ENCODE assay signal across 11 mouse cellular contexts in genomic region chr3:97690590-97690989, GRCm38 (mm10). TPM values are rescaled to one million over a fixed set of nuclear protein-coding genes. Genes with fewer than 3 reads are reported as not detected.
DNase-seq lines count a peak whose midpoint lies in the region; ATAC-seq and TF ChIP-seq lines count a peak whose summit lies in the region.
"Had no signal": no experiment of that assay in that cellular context is flagged by ENCODE, and none has a peak within 500 bp of the region (broad histone marks: within the 10 kb centered on the region; RNA-seq: fewer than 3 reads in every experiment).

No protein-coding gene starts in this region.

- no peaks in the 10 kb centered on the region for H3K36me3 ChIP-seq in lung, embryonic 14.5 days (ENCODE audit: insufficient read depth)
- no peaks in the 10 kb centered on the region for H3K36me3 ChIP-seq in embryonic facial prominence, embryonic 10.5 days (replicated peaks)
- no peaks in the 10 kb centered on the region for H3K36me3 ChIP-seq in stomach, postnatal 0 days (ENCODE audit: control insufficient read depth, insufficient read depth, low read length)
- H3K36me3 ChIP-seq: limb, embryonic 13.5 days had no signal

- no peak for DNase-seq in lung, embryonic 14.5 days
- DNase-seq in lung, postnatal 4 days: no peak
- peak; percentile 28 for DNase-seq in embryonic facial prominence, embryonic 10.5 days (ENCODE audit: low spot score)
- peak; percentile 41 to 58 for DNase-seq in kidney, adult 8-10 months
- no peak for DNase-seq in stomach, postnatal 0 days (ENCODE audit: low spot score)
- DNase-seq in urinary bladder, postnatal 4 days (ENCODE audit: low spot score in 2 of 2): no peak
- DNase-seq in frontal cortex, adult 2 months (ENCODE audit: extremely low spot score in 1 of 2, low spot score in 1 of 2): no peak
- DNase-seq: heart, postnatal 4 days had no signal

- H3K9ac ChIP-seq in lung, embryonic 14.5 days: no peak overlapping the region
- no peak overlapping the region for H3K9ac ChIP-seq in stomach, postnatal 0 days (ENCODE audit: low read length)
- H3K9ac ChIP-seq: forebrain, embryonic 13.5 days; limb, embryonic 13.5 days had no signal

- 0 out of 2 replicates have a peak, but pooled peaks have one; percentile 47 for ATAC-seq in lung, embryonic 14.5 days (ENCODE audit: insufficient read depth)
- ATAC-seq in stomach, postnatal 0 days (ENCODE audit: low FRiP score, low TSS enrichment): 0 out of 2 replicates have a peak, but pooled peaks have one; percentile 19
- ATAC-seq: forebrain, embryonic 13.5 days had no signal

- H3K9me3 ChIP-seq in lung, embryonic 14.5 days (ENCODE audit: low read depth, low read length): no peaks in the 10 kb centered on the region
- H3K9me3 ChIP-seq in embryonic facial prominence, embryonic 10.5 days: no peaks in the 10 kb centered on the region
- no peaks in the 10 kb centered on the region for H3K9me3 ChIP-seq in stomach, postnatal 0 days (ENCODE audit: control insufficient read depth, low read length)
- H3K9me3 ChIP-seq: forebrain, embryonic 13.5 days; limb, embryonic 13.5 days had no signal

- 29% methylated on average over 7 of the region's 7 CpGs for WGBS in lung, embryonic 14.5 days
- 46% methylated on average over 7 of the region's 7 CpGs for WGBS in embryonic facial prominence, embryonic 10.5 days
- 42% methylated on average over 7 of the region's 7 CpGs for WGBS in stomach, postnatal 0 days

- no peak for TF ChIP-seq EP300 in stomach, postnatal 0 days (optimal IDR thresholded peaks at IDR 0.05)

- H3K27me3 ChIP-seq in lung, embryonic 14.5 days (ENCODE audit: insufficient read depth, low read length): no peaks in the 10 kb centered on the region
- H3K27me3 ChIP-seq in embryonic facial prominence, embryonic 10.5 days (replicated peaks; ENCODE audit: low read depth, poor library complexity, severe bottlenecking): no peaks in the 10 kb centered on the region
- H3K27me3 ChIP-seq in stomach, postnatal 0 days (ENCODE audit: control insufficient read depth, insufficient read depth, low read length): no peaks in the 10 kb centered on the region

- H3K4me1 ChIP-seq in lung, embryonic 14.5 days (ENCODE audit: insufficient read depth): no peaks in the 10 kb centered on the region
- H3K4me1 ChIP-seq in embryonic facial prominence, embryonic 10.5 days: peaks cover 21% of the 10 kb centered on the region
- H3K4me1 ChIP-seq in stomach, postnatal 0 days (replicated peaks; ENCODE audit: control insufficient read depth, insufficient read depth): no peaks in the 10 kb centered on the region

- H3K27ac ChIP-seq in lung, embryonic 14.5 days (ENCODE audit: low read depth): no peak overlapping the region
- H3K27ac ChIP-seq in embryonic facial prominence, embryonic 10.5 days (replicated peaks): peak overlapping the region; percentile 61
- H3K27ac ChIP-seq in stomach, postnatal 0 days (replicated peaks): no peak overlapping the region
- H3K27ac ChIP-seq: forebrain, embryonic 13.5 days; limb, embryonic 13.5 days had no signal

- no peak overlapping the region for H3K4me3 ChIP-seq in lung, embryonic 14.5 days (ENCODE audit: low read depth, low read length)
- H3K4me3 ChIP-seq in embryonic facial prominence, embryonic 10.5 days: no peak overlapping the region
- H3K4me3 ChIP-seq in stomach, postnatal 0 days (ENCODE audit: low read depth, low read length): no peak overlapping the region
- H3K4me3 ChIP-seq: forebrain, embryonic 13.5 days; limb, embryonic 13.5 days had no signal

- TF ChIP-seq CTCF in lung, embryonic 14.5 days (IDR thresholded peaks at IDR 0.05; ENCODE audit: low read depth): no peak
- TF ChIP-seq CTCF in stomach, postnatal 0 days (IDR thresholded peaks at IDR 0.05; ENCODE audit: low read depth): no peak

- no peak overlapping the region for H3K4me2 ChIP-seq in lung, embryonic 14.5 days
- H3K4me2 ChIP-seq in stomach, postnatal 0 days (replicated peaks; ENCODE audit: low read depth): no peak overlapping the region
- H3K4me2 ChIP-seq: forebrain, embryonic 13.5 days; limb, embryonic 13.5 days had no signal

RNA-seq across cellular contexts. Expression of gene Gm17651, which starts 16.1 kb away (rescaled TPM):
- not detected in 2 replicates for polyA plus RNA-seq in lung, embryonic 14.5 days (2014; fragmentation: Nextera tagmentation; extraction: Ambion mirVana)
- polyA plus RNA-seq in embryonic facial prominence, embryonic 10.5 days (2016; fragmentation: Nextera tagmentation; extraction: Ambion mirVana): not detected in 2 replicates
- not detected in 2 replicates for polyA plus RNA-seq in stomach, postnatal 0 days (2015; fragmentation: Nextera tagmentation; extraction: Ambion mirVana)
- not detected in 2 replicates for polyA plus RNA-seq in frontal cortex, adult 2 months (2012; rRNA removed)
- polyA plus RNA-seq: cortical plate, adult 2 months; forebrain, embryonic 13.5 days; limb, embryonic 13.5 days had no signal

RNA-seq across cellular contexts. Expression of gene Prkab2, which starts 32.6 kb away (rescaled TPM):
- 4.4 and 4.6 TPM in 2 replicates for polyA plus RNA-seq in lung, embryonic 14.5 days (2014; fragmentation: Nextera tagmentation; extraction: Ambion mirVana)
- polyA plus RNA-seq in embryonic facial prominence, embryonic 10.5 days (2016; fragmentation: Nextera tagmentation; extraction: Ambion mirVana): 7.2 and 7.3 TPM in 2 replicates
- 4.8 and 5.6 TPM in 2 replicates for polyA plus RNA-seq in stomach, postnatal 0 days (2015; fragmentation: Nextera tagmentation; extraction: Ambion mirVana)
- 25.0 and 26.1 TPM in 2 replicates for polyA plus RNA-seq in frontal cortex, adult 2 months (2012; rRNA removed)

Comparison
In these comparisons a context has a peak if more than half of its experiments do, and no peak if none do; other contexts are left out.
1. DNase-seq: peak in embryonic facial prominence, embryonic 10.5 days (single experiment) and kidney, adult 8-10 months (2 of 2); none in lung, embryonic 14.5 days (single experiment), lung, postnatal 4 days (0 of 2), stomach, postnatal 0 days (single experiment), urinary bladder, postnatal 4 days (0 of 2) and frontal cortex, adult 2 months (0 of 2).